15 mouse cellular contexts compared by ENCODE assay signal in the genomic region with DNA sequence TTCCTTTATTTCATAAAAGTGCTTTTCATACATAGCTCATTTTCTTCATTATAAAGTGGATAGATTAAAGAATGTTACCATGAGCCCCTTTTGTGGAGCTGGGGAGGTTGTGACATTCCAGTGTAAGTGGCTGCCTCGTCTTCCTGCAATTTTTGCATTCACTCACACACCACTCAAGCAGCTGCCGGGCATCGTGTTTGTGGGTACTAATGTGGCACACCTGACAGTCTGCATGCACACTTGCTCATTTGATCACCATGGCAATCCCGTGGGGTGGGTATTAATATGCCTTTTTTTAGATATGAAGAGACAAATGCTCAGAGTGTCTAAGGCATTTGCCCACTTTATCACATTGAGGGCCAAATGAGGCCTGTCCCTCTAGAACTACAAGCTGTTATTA. TPM values are rescaled to one million over a fixed set of nuclear protein-coding genes. Genes with fewer than 3 reads are reported as not detected.
"Had no signal": no experiment of that assay in that cellular context is flagged by ENCODE, and none has a peak within 500 bp of the region (broad histone marks: within the 10 kb centered on the region; RNA-seq: fewer than 3 reads in every experiment).

No protein-coding gene starts in this region.

- H3K4me2 ChIP-seq: embryonic facial prominence, embryonic 12.5 days; embryonic facial prominence, embryonic 13.5 days; embryonic facial prominence, embryonic 15.5 days; forebrain, embryonic 12.5 days; forebrain, embryonic 13.5 days; forebrain, embryonic 15.5 days had no signal

- H3K9ac ChIP-seq: embryonic facial prominence, embryonic 12.5 days; embryonic facial prominence, embryonic 13.5 days; embryonic facial prominence, embryonic 15.5 days; forebrain, embryonic 12.5 days; forebrain, embryonic 13.5 days; forebrain, embryonic 15.5 days; forebrain, postnatal 0 days had no signal

- H3K4me1 ChIP-seq: embryonic facial prominence, embryonic 10.5 days; embryonic facial prominence, embryonic 12.5 days; forebrain, embryonic 10.5 days; forebrain, embryonic 12.5 days; forebrain, embryonic 13.5 days; forebrain, embryonic 15.5 days had no signal

- H3K27ac ChIP-seq: embryonic facial prominence, embryonic 10.5 days; embryonic facial prominence, embryonic 12.5 days; embryonic facial prominence, embryonic 13.5 days; embryonic facial prominence, embryonic 15.5 days; forebrain, embryonic 10.5 days; forebrain, embryonic 12.5 days; forebrain, embryonic 13.5 days; forebrain, embryonic 15.5 days; gastrocnemius, adult 2 months; heart, adult 2 months had no signal

- H3K4me3 ChIP-seq: embryonic facial prominence, embryonic 10.5 days; embryonic facial prominence, embryonic 12.5 days; embryonic facial prominence, embryonic 13.5 days; embryonic facial prominence, embryonic 15.5 days; erythroblast, embryonic 14.5 days; forebrain, embryonic 10.5 days; forebrain, embryonic 12.5 days; forebrain, embryonic 13.5 days; forebrain, embryonic 15.5 days; gastrocnemius, adult 2 months; heart, adult 2 months had no signal

- ATAC-seq: forebrain, embryonic 13.5 days; forebrain, embryonic 14.5 days; forebrain, embryonic 15.5 days; forebrain, embryonic 16.5 days; forebrain, postnatal 0 days had no signal

- H3K27me3 ChIP-seq: embryonic facial prominence, embryonic 12.5 days; embryonic facial prominence, embryonic 15.5 days; forebrain, embryonic 12.5 days; forebrain, embryonic 13.5 days; forebrain, embryonic 15.5 days had no signal

- H3K36me3 ChIP-seq: embryonic facial prominence, embryonic 10.5 days; embryonic facial prominence, embryonic 12.5 days; embryonic facial prominence, embryonic 13.5 days; embryonic facial prominence, embryonic 15.5 days; forebrain, embryonic 10.5 days; forebrain, embryonic 12.5 days; forebrain, embryonic 15.5 days had no signal

- H3K9me3 ChIP-seq: embryonic facial prominence, embryonic 10.5 days; embryonic facial prominence, embryonic 12.5 days; embryonic facial prominence, embryonic 13.5 days; embryonic facial prominence, embryonic 15.5 days; forebrain, embryonic 10.5 days; forebrain, embryonic 12.5 days; forebrain, embryonic 13.5 days; forebrain, embryonic 15.5 days had no signal

RNA-seq across cellular contexts. Expression of a gene that starts 24.9 kb away (rescaled TPM):
- polyA plus RNA-seq: erythroblast, embryonic 14.5 days; forebrain, embryonic 10.5 days; forebrain, embryonic 11.5 days; forebrain, embryonic 12.5 days; forebrain, embryonic 13.5 days; forebrain, embryonic 16.5 days had no signal
